9 mouse cellular contexts compared by ENCODE assay signal in the genomic region with DNA sequence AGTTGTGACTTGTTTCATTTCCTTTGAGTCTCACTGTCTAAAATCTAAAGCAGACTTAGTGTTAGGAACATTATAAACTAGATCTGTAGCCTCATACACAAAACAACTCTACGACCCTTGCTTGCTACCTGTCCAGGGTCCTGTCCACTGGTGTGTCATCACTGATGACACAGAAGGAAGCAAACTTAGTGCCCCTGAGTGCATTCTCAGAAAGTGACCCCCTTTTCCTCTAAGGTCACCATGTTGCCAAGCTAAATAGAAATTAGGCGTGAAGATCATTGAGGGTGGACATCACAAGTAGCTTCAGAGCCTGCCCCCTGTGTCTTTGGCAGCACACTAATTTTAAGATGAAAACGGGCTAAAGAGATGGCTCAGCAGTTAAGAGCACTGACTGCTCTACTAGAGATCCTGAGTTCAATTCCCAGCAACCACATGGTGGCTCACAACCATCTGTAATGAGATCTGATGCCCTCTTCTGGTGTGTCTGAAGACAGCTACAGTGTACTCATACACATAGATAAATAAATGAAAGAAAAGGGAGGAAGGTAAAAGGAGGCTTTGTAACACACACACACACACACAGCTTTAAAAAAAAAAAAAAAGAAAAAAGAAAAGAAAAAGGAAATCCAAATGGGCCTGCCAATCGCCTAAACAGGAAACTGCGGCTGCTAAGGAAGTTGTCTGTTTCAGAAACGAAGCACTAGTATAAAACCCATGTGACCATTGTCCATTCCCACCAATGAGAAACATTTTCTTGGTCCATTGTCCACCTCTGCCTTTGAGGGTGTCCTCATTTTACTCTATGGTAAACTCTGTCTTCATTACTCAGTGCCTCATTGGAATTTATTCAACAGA. TPM values are rescaled to one million over a fixed set of nuclear protein-coding genes. Genes with fewer than 3 reads are reported as not detected.
DNase-seq lines count a peak whose midpoint lies in the region; ATAC-seq and TF ChIP-seq lines count a peak whose summit lies in the region.
"Had no signal": no experiment of that assay in that cellular context is flagged by ENCODE, and none has a peak within 500 bp of the region (broad histone marks: within the 10 kb centered on the region; RNA-seq: fewer than 3 reads in every experiment).

No protein-coding gene starts in this region.

- peak; percentile 41 for DNase-seq in cerebellum, adult 9-11 months
- DNase-seq in cerebellum, postnatal 36 days = no peak
- no peak for DNase-seq in testis, postnatal 10 days (ENCODE audit: low spot score)
- no peak for DNase-seq in liver, embryonic 13.5 days
- DNase-seq in thymus, adult 2 months = no peak
- DNase-seq in gastrocnemius, postnatal 10 days = no peak
- DNase-seq in MN1 (ENCODE audit: low spot score) = no peak

- no peaks in the 10 kb centered on the region for H3K27me3 ChIP-seq in testis, adult 2 months (ENCODE audit: control insufficient read depth, insufficient read depth, low read length)
- H3K27me3 ChIP-seq in liver, embryonic 13.5 days = no peaks in the 10 kb centered on the region
- no peaks in the 10 kb centered on the region for H3K27me3 ChIP-seq in thymus, adult 2 months (ENCODE audit: control insufficient read depth, insufficient read depth, low read length)

- TF ChIP-seq POLR2A in testis, adult 2 months (IDR thresholded peaks at IDR 0.05; ENCODE audit: control insufficient read depth, low read depth, low read length) = no peak
- no peak for TF ChIP-seq POLR2A in thymus, adult 2 months (IDR thresholded peaks at IDR 0.05; ENCODE audit: control insufficient read depth, extremely low read depth, insufficient read depth, low read length, poor library complexity)

- no peak for TF ChIP-seq CTCF in testis, adult 2 months (IDR thresholded peaks at IDR 0.05; ENCODE audit: control insufficient read depth, insufficient read depth, insufficient replicate concordance, low read depth, low read length)
- no peak for TF ChIP-seq CTCF in thymus, adult 2 months (IDR thresholded peaks at IDR 0.05; ENCODE audit: borderline replicate concordance, control insufficient read depth, extremely low read depth, insufficient read depth, low read length, poor library complexity)

- no peaks in the 10 kb centered on the region for H3K9me3 ChIP-seq in liver, embryonic 13.5 days (replicated peaks)

- no peak for ATAC-seq in liver, embryonic 13.5 days (ENCODE audit: low read depth)

- H3K36me3 ChIP-seq in testis, adult 2 months (ENCODE audit: control insufficient read depth, insufficient read depth, low read length) = no peaks in the 10 kb centered on the region; the same call in 1 of the 2 replicates
- peaks cover 24% of the 10 kb centered on the region for H3K36me3 ChIP-seq in liver, embryonic 13.5 days
- H3K36me3 ChIP-seq in thymus, adult 2 months (ENCODE audit: control insufficient read depth, insufficient read depth, low read length) = peaks cover 19% of the 10 kb centered on the region

- peak overlapping the region; percentile 96 for H3K4me3 ChIP-seq in testis, adult 2 months (ENCODE audit: control insufficient read depth, low read depth, low read length)
- peak overlapping the region; percentile 81 for H3K4me3 ChIP-seq in liver, embryonic 13.5 days (replicated peaks)
- no peak overlapping the region for H3K4me3 ChIP-seq in thymus, adult 2 months (ENCODE audit: control insufficient read depth, insufficient read depth, low read length)

- peak overlapping the region; percentile 78 for H3K9ac ChIP-seq in liver, embryonic 13.5 days

- peaks cover 8% of the 10 kb centered on the region for H3K4me1 ChIP-seq in testis, adult 2 months (ENCODE audit: control insufficient read depth, insufficient read depth, low read length)
- peaks cover 29% of the 10 kb centered on the region for H3K4me1 ChIP-seq in liver, embryonic 13.5 days (replicated peaks)
- H3K4me1 ChIP-seq in thymus, adult 2 months (replicated peaks; ENCODE audit: control insufficient read depth, insufficient read depth, low read length) = peaks cover 11% of the 10 kb centered on the region

- H3K4me2 ChIP-seq in liver, embryonic 13.5 days = peak overlapping the region; percentile 95

- 30% methylated on average over 6 of the region's 6 CpGs for WGBS in liver, embryonic 13.5 days (ENCODE audit: insufficient replicate concordance)
- 22% methylated on average over 6 of the region's 6 CpGs for WGBS in thymus, adult 2 months

- H3K27ac ChIP-seq in testis, adult 2 months (ENCODE audit: control insufficient read depth, insufficient read depth, low read depth, low read length) = no peak overlapping the region; the same call in 1 of the 2 replicates
- peak overlapping the region; percentile 83 for H3K27ac ChIP-seq in liver, embryonic 13.5 days
- no peak overlapping the region; the same call in 1 of the 2 replicates for H3K27ac ChIP-seq in thymus, adult 2 months (ENCODE audit: control insufficient read depth, insufficient read depth, low read length)

RNA-seq across cellular contexts. Expression of gene Abcf2, which starts 1.1 kb away (rescaled TPM):
- 184 and 194 TPM in 2 replicates for polyA plus RNA-seq in testis, adult 2 months (2012; rRNA removed)
- 72.6 and 81.6 TPM in 2 replicates for polyA plus RNA-seq in liver, embryonic 13.5 days (2015; fragmentation: Nextera tagmentation; extraction: Ambion mirVana)
- polyA plus RNA-seq in thymus, adult 2 months (2012; rRNA removed) = 117 and 121 TPM in 2 replicates
- 10 to 100 TPM; 66.4 to 74.0 TPM for total RNA-seq in gastrocnemius, postnatal 10 days (2021)

RNA-seq across cellular contexts. Expression of gene Chpf2, which starts 8.2 kb away (rescaled TPM):
- 9.1 and 12.4 TPM in 2 replicates for polyA plus RNA-seq in testis, adult 2 months (2012; rRNA removed)
- 11.8 and 12.7 TPM in 2 replicates for polyA plus RNA-seq in liver, embryonic 13.5 days (2015; fragmentation: Nextera tagmentation; extraction: Ambion mirVana)
- 53.5 and 55.5 TPM in 2 replicates for polyA plus RNA-seq in thymus, adult 2 months (2012; rRNA removed)
- 10 to 100 TPM; 19.6 to 29.4 TPM for total RNA-seq in gastrocnemius, postnatal 10 days (2021)

RNA-seq across cellular contexts. Expression of gene 4931409K22Rik, which starts 21.7 kb away (rescaled TPM):
- 108 and 117 TPM in 2 replicates for polyA plus RNA-seq in testis, adult 2 months (2012; rRNA removed)
- polyA plus RNA-seq in liver, embryonic 13.5 days (2015; fragmentation: Nextera tagmentation; extraction: Ambion mirVana) = not detected in 2 replicates
- not detected in 2 replicates for polyA plus RNA-seq in thymus, adult 2 months (2012; rRNA removed)
- total RNA-seq in gastrocnemius, postnatal 10 days (2021) = not detected
- total RNA-seq: neutrophil, adult 5-6 weeks had no signal

RNA-seq across cellular contexts. Expression of gene Asb10, which starts 37.6 kb away (rescaled TPM):
- polyA plus RNA-seq in testis, adult 2 months (2012; rRNA removed) = 0.46 and 0.52 TPM in 2 replicates
- polyA plus RNA-seq in liver, embryonic 13.5 days (2015; fragmentation: Nextera tagmentation; extraction: Ambion mirVana) = 0.10 and 0.15 TPM in 2 replicates
- polyA plus RNA-seq in thymus, adult 2 months (2012; rRNA removed) = 0.38 and 9.5 TPM in 2 replicates
- total RNA-seq in gastrocnemius, postnatal 10 days (2021) = 10 to 100 TPM; 31.3 to 37.4 TPM
- total RNA-seq: neutrophil, adult 5-6 weeks had no signal

RNA-seq across cellular contexts. Expression of gene Smarcd3, which starts 45.9 kb away (rescaled TPM):
- 5.0 and 16.5 TPM in 2 replicates for polyA plus RNA-seq in testis, adult 2 months (2012; rRNA removed)
- polyA plus RNA-seq in liver, embryonic 13.5 days (2015; fragmentation: Nextera tagmentation; extraction: Ambion mirVana) = 1.9 and 2.2 TPM in 2 replicates
- 3.7 and 6.1 TPM in 2 replicates for polyA plus RNA-seq in thymus, adult 2 months (2012; rRNA removed)
- total RNA-seq in gastrocnemius, postnatal 10 days (2021) = 100 to 1,000 TPM; 122 to 132 TPM

Comparison
In these comparisons a context has a peak if more than half of its experiments do, and no peak if none do; other contexts are left out.
1. RNA of gene 4931409K22Rik, which starts 21.7 kb away (polyA plus RNA-seq): 108 to 117 TPM in testis, adult 2 months; not detected in thymus, adult 2 months and not detected in liver, embryonic 13.5 days; every median in the first group is over 100 times any median in the second.